Mouse (Mus musculus) E14TG2a.4 (cell line): Measurements from ENCODE around the gene Mpp4.

Experiments
- CTCF ChIP-seq: conservative IDR thresholded peaks from 2 replicates; pipeline ENCODE4 v1.5.1; 2014; ENCODE audit warnings: low read length
- POU5F1 ChIP-seq: IDR thresholded peaks from 2 replicates; pipeline ENCODE4 v1.6.1; 2014; ENCODE audit warnings: low read length, borderline replicate concordance

DNA sequence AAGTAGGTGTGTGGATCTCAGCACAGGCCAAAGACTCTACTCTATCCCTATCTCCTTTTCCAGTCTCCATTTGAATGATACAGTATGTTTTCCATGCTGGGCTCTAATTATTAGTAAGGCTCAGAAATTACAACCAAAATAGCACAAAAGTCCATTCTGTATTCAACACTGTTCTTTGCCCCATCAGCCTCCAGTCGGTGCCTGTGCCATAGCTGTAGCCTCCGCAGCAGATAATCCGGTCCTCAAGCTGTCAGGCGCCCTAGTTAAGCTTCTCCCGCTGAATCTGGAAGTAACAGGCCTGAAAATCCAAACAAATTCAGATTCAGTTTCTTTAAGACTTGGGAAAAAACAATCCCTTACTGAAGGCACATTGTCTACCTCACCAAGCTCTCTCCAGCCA is 729 bp upstream of the Mpp4 start:
- no peak for TF ChIP-seq CTCF
- TF ChIP-seq POU5F1: no peak
